Mouse (Mus musculus) spleen, adult 2 months (tissue): ENCODE measurements around the gene Usp45. TPM values are rescaled to one million over a fixed set of nuclear protein-coding genes. Genes with fewer than 3 reads are reported as not detected.

Source experiments
- DNase-seq, 2 experiments: peaks; one replicate each; pipeline versions ENCODE4 v3.0.0 to v3.0.0-alpha.2; 2012 to 2021; ENCODE audit warnings: low spot score in 2 of 2, low read depth in 1 of 2
- H3K27ac ChIP-seq: fragments of 200-500 bp; 2 replicates; pipeline ENCODE4 v1.5.1; 2012; ENCODE audit warnings: low read length, inconsistent platforms; ENCODE audit not compliant: insufficient read depth
- H3K27me3 ChIP-seq: fragments of 200-500 bp; 2 replicates; pipeline ENCODE4 v1.6.1; 2012; ENCODE audit warnings: mild to moderate bottlenecking, moderate library complexity, low read length, inconsistent platforms; ENCODE audit not compliant: control insufficient read depth, insufficient read depth
- H3K36me3 ChIP-seq: fragments of 200-500 bp; 2 replicates; pipeline ENCODE4 v1.6.1; 2012; ENCODE audit warnings: mild to moderate bottlenecking, low read length, inconsistent platforms; ENCODE audit not compliant: control insufficient read depth, insufficient read depth
- H3K4me1 ChIP-seq: fragments of 200-500 bp; 2 replicates; pipeline ENCODE4 v1.6.1; 2011; ENCODE audit warnings: inconsistent platforms; ENCODE audit not compliant: control insufficient read depth, insufficient read depth, insufficient read length
- H3K4me3 ChIP-seq: fragments of 200-500 bp; 2 replicates; pipeline ENCODE4 v1.5.1; 2011; ENCODE audit warnings: mild to moderate bottlenecking, inconsistent platforms; ENCODE audit not compliant: insufficient read depth, insufficient read length; ENCODE audit errors: extremely low read depth
- CTCF ChIP-seq: fragments of 200-500 bp; IDR thresholded peaks from 2 replicates; pipeline ENCODE4 v1.5.1; 2011; ENCODE audit warnings: mild to moderate bottlenecking, inconsistent platforms; ENCODE audit not compliant: insufficient read depth, insufficient read length, insufficient replicate concordance; ENCODE audit errors: extremely low read depth
- POLR2A ChIP-seq: fragments of 200-500 bp; IDR thresholded peaks from 2 replicates; pipeline ENCODE4 v1.6.1; 2011; ENCODE audit warnings: low read depth, low read length, inconsistent platforms
- WGBS: fragments of 180-500 bp; shearing (Covaris S2); methylation state at CpG from one replicate; pipeline ENCODE4 v1.1.7; 2018; 5-methylcytosine and 5-hydroxymethylcytosine counted together
- polyA plus RNA-seq: library from polyadenylated mRNA; depleted of rRNA; stranded (reverse); fragments of >200 nt; gene quantifications from 2 replicates; pipeline ENCODE4 v1.2.3, GENCODE M21; 2012

Usp45 gene
- polyA plus RNA-seq, 1 experiment: 2.3 TPM

GRCm38 (mm10) chr4:21772306-21772705 lies 5.3 kb downstream of the Usp45 start:
- H3K27ac ChIP-seq: no peak overlapping the region
- no peaks in the 10 kb centered on the region for H3K36me3 ChIP-seq
- TF ChIP-seq CTCF (no peak), POLR2A (no peak)
- DNase-seq: no peak
- no peaks in the 10 kb centered on the region for H3K27me3 ChIP-seq
- H3K4me3 ChIP-seq: no peak overlapping the region
- H3K4me1 ChIP-seq: no peaks in the 10 kb centered on the region
- WGBS: 100% methylated on average over 1 of the region's 1 CpGs

- Histone ChIP-seq H3K36me3 (no peaks in the 10 kb centered on the region), H3K27me3 (no peaks in the 10 kb centered on the region), H3K27ac (peak overlapping the region; percentile 72), H3K4me1 (no peaks in the 10 kb centered on the region), H3K4me3 (peak overlapping the region; percentile 87)
- peak; percentile 66 to 89 for DNase-seq
- under 1% methylated on average over 46 of the region's 46 CpGs for WGBS
- TF ChIP-seq CTCF (no peak), POLR2A (peak; percentile 47)
These were observed 9.4 kb downstream of the Usp45 start for GRCm38 (mm10) chr4:21776091-21776945.

GRCm38 (mm10) chr4:21776946-21777265 lies 9.9 kb downstream of the Usp45 start:
- H3K4me1 ChIP-seq: no peaks in the 10 kb centered on the region
- no peaks in the 10 kb centered on the region for H3K27me3 ChIP-seq
- peak overlapping the region; percentile 87 for H3K4me3 ChIP-seq
- 2% methylated on average over 9 of the region's 9 CpGs for WGBS
- no peak for DNase-seq
- no peak for TF ChIP-seq POLR2A
- TF ChIP-seq CTCF: no peak
- no peak overlapping the region for H3K27ac ChIP-seq
- H3K36me3 ChIP-seq: peaks cover under 1% of the 10 kb centered on the region

- Histone ChIP-seq H3K4me3 (no peak overlapping the region), H3K4me1 (no peaks in the 10 kb centered on the region), H3K36me3 (peaks cover 25% of the 10 kb centered on the region), H3K27me3 (no peaks in the 10 kb centered on the region), H3K27ac (no peak overlapping the region)
- 89% methylated on average over 12 of the region's 12 CpGs for WGBS
- no peak for DNase-seq
- TF ChIP-seq CTCF (no peak), POLR2A (no peak)
These were observed 14.1 kb downstream of the Usp45 start for GRCm38 (mm10) chr4:21780816-21781726.

- H3K27ac ChIP-seq: no peak overlapping the region
- TF ChIP-seq POLR2A (no peak), CTCF (no peak)
- no peaks in the 10 kb centered on the region for H3K27me3 ChIP-seq
- no peak overlapping the region for H3K4me3 ChIP-seq
- H3K4me1 ChIP-seq: no peaks in the 10 kb centered on the region
- WGBS: 98% methylated on average over 12 of the region's 12 CpGs
- DNase-seq: no peak
- H3K36me3 ChIP-seq: peaks cover 30% of the 10 kb centered on the region
These were observed 19.3 kb downstream of the Usp45 start for GRCm38 (mm10) chr4:21786268-21786667.

- Histone ChIP-seq H3K4me1 (no peaks in the 10 kb centered on the region), H3K4me3 (no peak overlapping the region), H3K27me3 (no peaks in the 10 kb centered on the region), H3K27ac (no peak overlapping the region), H3K36me3 (peaks cover 17% of the 10 kb centered on the region)
- TF ChIP-seq POLR2A (no peak), CTCF (no peak)
- 93% methylated on average over 6 of the region's 6 CpGs for WGBS
- DNase-seq: no peak
These were observed 21.9 kb downstream of the Usp45 start for GRCm38 (mm10) chr4:21788903-21789302.
